Mouse (Mus musculus): ENCODE results near the gene Tmem14a. TPM values are rescaled to one million over a fixed set of nuclear protein-coding genes. Genes with fewer than 3 reads are reported as not detected.
"Not testable (repeated sequence)": the region's sequence is repeated elsewhere in the genome, so short reads cannot be mapped to it uniquely, and the experiment has no call there.

Tmem14a gene
- 11.8 and 12.3 TPM in 2 replicates for polyA plus RNA-seq (2015; fragmentation: Nextera tagmentation; extraction: Ambion mirVana)

DNA sequence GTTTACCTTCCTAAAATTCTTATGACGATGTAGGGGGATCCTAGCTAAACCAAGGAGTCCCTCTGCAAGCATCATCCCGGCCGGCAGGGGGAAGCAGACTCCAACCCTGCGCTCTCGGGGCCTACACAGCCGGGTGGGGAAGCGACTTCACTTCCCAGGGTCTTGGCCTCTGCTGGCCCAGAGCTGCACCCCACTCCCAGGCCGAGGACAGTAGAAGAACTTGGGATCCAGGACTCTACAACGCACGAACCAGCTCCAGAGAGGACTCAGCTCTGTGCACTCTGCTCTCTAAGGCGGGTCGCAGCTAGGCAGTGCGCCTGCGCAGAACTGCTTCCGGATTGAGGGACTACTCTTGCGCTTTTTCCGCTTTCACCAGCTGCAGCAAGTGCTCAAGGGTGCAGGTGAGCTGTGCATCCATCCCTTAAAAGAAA, at the start of gene Tmem14a:
Gene Tmem14a, plus strand, starts transcription at position 87 of the 431 bp plus-strand sequence.
- H3K4me3 ChIP-seq, result peak within 1 kb of the TSS; percentile 68

DNA sequence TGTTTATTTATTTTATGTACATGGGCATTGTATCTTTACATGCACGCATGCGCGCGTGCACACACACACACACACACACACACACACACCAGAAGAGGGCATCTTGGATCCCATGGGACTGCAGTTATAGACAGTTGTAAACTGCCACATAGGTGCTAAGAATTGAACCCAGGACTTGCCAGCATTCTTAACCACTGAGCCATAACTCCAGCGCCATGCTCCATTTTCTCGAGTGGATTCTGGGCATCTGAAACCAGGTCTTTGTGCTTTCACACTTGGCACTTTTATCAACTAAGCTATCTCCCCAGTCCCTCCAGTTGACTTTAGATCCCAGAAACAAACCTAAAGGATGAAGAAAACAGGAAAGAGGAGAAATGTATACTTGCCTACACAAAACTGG, 33.2 kb upstream of the Tmem14a start:
- Histone ChIP-seq H3K27ac (replicated peaks) (no peak overlapping the region), H3K27me3 (replicated peaks) (no peaks in the 10 kb centered on the region), H3K4me3 (no peak overlapping the region), H3K36me3 (no peaks in the 10 kb centered on the region), H3K4me1 (no peaks in the 10 kb centered on the region), H3K9ac (no peak overlapping the region), H3K4me2 (no peak overlapping the region), H3K9me3 (no peaks in the 10 kb centered on the region)
- no peak for ATAC-seq (ENCODE audit: extremely low read depth, insufficient number of reproducible peaks, low FRiP score, low TSS enrichment)
- WGBS, result 91% methylated on average over 6 of the region's 6 CpGs

More for the DNA sequence above, at the start of gene Tmem14a:
- whole genome bisulfite sequencing, result under 1% methylated on average over 17 of the region's 17 CpGs
- H3K9ac ChIP-seq, result peak within 1 kb of the TSS; percentile 89
- no peaks in the 10 kb centered on the region for H3K36me3 ChIP-seq
- no peaks in the 10 kb centered on the region for H3K27me3 ChIP-seq (replicated peaks)
- H3K4me1 ChIP-seq, result peaks cover 8% of the 10 kb centered on the region
- ATAC-seq (ENCODE audit: extremely low read depth, insufficient number of reproducible peaks, low FRiP score, low TSS enrichment), result no peak; the same call in 1 of the 2 replicates
- H3K9me3 ChIP-seq, result no peaks in the 10 kb centered on the region
- H3K27ac ChIP-seq (replicated peaks), result peak within 1 kb of the TSS; percentile 64
- H3K4me2 ChIP-seq, result peak within 1 kb of the TSS; percentile 83

DNA sequence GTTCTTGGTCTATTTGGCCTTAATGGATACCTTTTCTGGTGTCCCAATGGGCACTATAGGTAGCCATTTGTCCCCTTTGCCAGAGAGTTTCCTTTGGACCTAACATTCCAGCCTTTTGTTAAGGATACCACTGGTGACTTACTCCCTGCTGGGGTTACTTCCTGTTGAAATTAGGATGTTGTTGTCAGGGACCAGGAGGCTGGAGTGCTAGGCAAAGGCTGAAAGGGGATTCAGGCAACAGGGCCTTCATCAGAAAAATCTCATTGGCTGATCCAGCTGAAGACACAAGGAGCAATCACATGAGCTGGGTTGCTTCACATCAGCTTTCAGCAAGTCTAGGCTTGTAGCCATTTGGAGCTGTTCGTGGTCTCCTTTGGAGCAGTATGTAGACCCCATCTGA, 12.1 kb upstream of the Tmem14a start:
- H3K36me3 ChIP-seq, result no peaks in the 10 kb centered on the region
- no peak overlapping the region for H3K4me3 ChIP-seq
- ATAC-seq (ENCODE audit: extremely low read depth, insufficient number of reproducible peaks, low FRiP score, low TSS enrichment), result no peak
- no peaks in the 10 kb centered on the region for H3K4me1 ChIP-seq
- WGBS, result 77% methylated on average over 1 of the region's 1 CpGs
- no peak overlapping the region for H3K27ac ChIP-seq (replicated peaks)
- H3K27me3 ChIP-seq (replicated peaks), result no peaks in the 10 kb centered on the region
- H3K9ac ChIP-seq, result no peak overlapping the region
- H3K4me2 ChIP-seq, result no peak overlapping the region
- no peaks in the 10 kb centered on the region for H3K9me3 ChIP-seq

DNA sequence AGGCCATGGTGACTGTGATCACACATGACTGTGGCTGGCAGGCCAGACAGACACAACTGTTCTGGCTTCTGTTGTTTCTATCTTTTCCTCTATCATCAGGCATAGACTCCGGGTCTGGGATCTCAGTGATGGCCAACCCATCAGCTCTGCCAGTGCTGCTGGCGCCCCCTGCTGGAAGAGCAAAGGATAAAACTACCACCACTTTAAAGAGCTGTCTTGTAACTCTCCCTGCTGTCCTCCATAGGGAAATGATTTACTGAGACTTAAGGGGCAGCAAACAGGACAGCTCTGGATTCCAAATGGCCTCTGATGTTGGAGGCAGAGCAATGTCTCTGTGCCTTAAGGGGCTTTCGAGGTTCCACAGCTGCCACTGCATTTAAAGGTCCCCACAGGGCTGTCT, 4.8 kb upstream of the Tmem14a start:
- not testable (repeated sequence) for H3K4me1 ChIP-seq; ATAC-seq (ENCODE audit: extremely low read depth, insufficient number of reproducible peaks, low FRiP score, low TSS enrichment)
- WGBS, result 14% methylated on average over 3 of the region's 3 CpGs

DNA sequence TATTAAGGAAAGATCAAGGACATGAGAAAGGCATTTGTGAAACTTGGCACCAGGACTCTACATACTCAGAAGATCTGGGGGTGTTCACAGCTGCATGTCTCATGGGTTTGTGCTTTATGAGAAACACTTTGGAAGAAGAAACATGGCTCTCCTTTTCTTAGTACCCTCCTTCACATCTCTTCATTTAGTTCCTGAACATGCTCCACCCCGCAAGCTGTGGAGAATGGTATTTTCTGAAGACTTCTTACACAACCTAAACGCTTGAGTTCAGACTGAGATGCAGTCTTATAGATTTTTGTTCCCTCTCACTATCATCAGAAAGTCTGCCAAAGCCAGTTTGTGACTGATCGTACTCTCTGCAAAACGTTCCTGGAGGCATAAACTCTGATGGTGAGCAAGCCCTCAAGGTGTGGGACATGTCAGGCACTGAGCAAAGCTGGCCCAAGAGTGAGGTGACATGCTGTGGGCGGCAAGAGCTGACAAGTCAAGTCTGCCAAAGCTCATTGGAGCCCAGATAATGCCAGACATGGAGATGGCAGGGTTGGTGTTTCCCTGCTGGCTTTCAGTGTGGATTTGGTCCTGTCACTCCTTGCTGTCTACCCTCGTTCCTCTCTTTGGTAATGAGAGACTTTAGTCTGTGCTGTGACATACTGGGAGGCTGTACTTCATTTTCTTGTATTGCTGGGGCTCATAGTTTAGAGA, 4.2 kb upstream of the Tmem14a start:
- H3K4me1 ChIP-seq; H3K9me3 ChIP-seq; H3K36me3 ChIP-seq; ATAC-seq (ENCODE audit: extremely low read depth, insufficient number of reproducible peaks, low FRiP score, low TSS enrichment); H3K27me3 ChIP-seq (replicated peaks); H3K4me3 ChIP-seq; H3K4me2 ChIP-seq; H3K9ac ChIP-seq; H3K27ac ChIP-seq (replicated peaks): not testable (repeated sequence)
- 65% methylated on average over 6 of the region's 6 CpGs for WGBS

More for the DNA sequence above, 4.8 kb upstream of the Tmem14a start:
- H3K27ac ChIP-seq (replicated peaks); H3K27me3 ChIP-seq (replicated peaks); H3K4me3 ChIP-seq; H3K9ac ChIP-seq; H3K4me2 ChIP-seq; H3K9me3 ChIP-seq; H3K36me3 ChIP-seq: not testable (repeated sequence)

DNA sequence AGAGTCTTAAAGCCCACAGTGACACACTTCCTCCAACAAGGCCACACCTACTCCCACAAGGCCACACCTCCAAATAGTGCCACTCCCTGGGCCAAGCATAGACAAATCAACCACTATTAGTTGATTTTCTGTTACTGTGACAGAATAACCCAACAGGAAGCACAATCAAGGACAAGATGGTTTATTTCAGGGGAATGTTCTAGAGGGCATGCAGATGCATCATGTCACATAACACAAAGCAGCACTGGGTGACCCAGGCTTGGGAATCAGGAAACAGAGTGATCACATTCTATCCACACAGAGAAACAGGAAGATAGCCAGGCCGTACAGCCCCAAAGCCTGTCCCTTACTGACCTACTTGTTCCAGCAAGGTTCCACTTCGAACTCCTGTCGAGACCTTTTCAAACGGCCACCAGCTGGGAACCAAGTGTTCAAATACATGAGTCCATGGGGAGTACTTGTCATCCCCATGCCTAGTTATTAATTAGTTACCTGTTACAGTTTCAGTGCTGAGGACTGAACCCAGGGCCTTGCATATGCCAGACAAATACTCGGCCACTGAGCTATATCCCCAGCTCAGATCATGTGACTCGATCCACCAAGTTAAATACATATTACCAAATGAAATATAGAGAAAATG, 9.5 kb downstream of the Tmem14a start:
- Histone ChIP-seq H3K27me3 (replicated peaks) (no peaks in the 10 kb centered on the region), H3K4me1 (no peaks in the 10 kb centered on the region), H3K4me3 (no peak overlapping the region), H3K36me3 (peaks cover 12% of the 10 kb centered on the region; the same call in 1 of the 2 replicates), H3K9me3 (no peaks in the 10 kb centered on the region), H3K4me2 (no peak overlapping the region), H3K27ac (replicated peaks) (no peak overlapping the region), H3K9ac (no peak overlapping the region)
- 74% methylated on average over 6 of the region's 6 CpGs for WGBS
- ATAC-seq (ENCODE audit: extremely low read depth, insufficient number of reproducible peaks, low FRiP score, low TSS enrichment), result no peak

DNA sequence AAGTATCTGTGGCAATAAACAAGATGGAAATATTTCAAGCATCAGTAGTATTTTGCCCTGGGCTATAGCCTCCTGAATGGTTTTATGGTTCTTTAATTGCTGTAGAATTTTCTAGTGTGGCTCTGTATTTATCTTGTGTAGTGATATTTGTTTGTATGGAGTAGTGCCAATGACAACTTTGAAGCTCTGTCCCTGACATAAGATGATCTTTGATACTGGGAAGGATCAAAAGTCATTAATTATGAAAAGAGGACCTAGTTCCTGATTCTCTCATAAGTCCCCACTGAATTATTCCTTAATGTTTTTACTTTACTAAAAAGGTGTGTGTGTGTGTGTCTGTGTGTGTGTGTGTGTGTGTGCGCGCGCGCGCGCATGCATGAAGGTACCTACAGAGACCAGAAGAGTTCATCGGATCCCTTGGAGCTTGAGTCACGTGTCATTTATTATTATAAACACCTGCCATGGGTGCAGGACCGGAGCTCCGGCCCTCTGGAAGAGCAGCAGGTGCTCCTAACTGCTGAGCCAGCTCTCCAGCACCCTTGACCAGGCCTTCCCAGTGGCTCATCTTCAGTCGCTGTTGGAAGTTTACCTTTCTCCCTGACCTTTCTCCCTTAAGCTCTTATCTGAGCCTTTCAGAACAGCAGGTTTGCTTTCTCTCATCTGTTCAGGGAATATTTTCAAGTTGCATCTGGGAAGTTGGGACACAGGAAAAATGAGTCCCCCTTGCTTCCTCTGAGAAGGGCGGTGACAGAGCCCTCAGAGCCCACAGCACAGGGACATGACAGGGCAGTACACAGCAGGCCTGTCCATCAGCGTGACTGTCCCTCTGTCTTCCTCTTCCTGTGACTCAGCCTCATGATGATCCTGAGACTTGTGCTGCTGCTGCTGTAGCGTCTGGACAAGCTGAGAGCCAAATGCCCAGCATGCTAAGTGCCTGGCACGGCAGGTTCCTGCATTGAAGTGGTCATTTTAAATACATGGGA, 10.7 kb downstream of the Tmem14a start:
- peaks cover 12% of the 10 kb centered on the region; the same call in 1 of the 2 replicates for H3K36me3 ChIP-seq
- not testable (repeated sequence) for H3K9ac ChIP-seq; H3K4me1 ChIP-seq; H3K4me3 ChIP-seq; H3K9me3 ChIP-seq; H3K27ac ChIP-seq (replicated peaks); H3K4me2 ChIP-seq; ATAC-seq (ENCODE audit: extremely low read depth, insufficient number of reproducible peaks, low FRiP score, low TSS enrichment); H3K27me3 ChIP-seq (replicated peaks)
- WGBS, result 76% methylated on average over 15 of the region's 15 CpGs

DNA sequence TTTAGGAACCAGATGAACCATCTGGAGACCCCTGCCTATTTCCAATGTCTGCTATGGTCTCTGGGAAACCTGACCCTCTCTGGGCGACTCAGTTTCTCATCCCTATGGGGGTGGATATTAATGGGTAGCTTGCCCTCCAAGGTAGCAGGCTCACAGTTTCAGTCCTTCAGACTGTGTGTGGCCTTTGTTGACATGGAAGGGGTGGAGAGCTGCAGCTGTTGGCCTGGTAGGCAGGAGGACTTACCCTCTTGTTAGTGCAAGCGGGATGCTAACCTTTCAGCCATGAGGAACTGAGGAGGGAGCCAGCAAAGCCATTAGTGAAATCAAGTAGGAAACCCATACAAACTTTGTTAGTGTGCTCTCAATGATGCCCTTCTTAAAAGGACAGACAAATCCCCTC, 12.0 kb downstream of the Tmem14a start:
- H3K27me3 ChIP-seq (replicated peaks), result no peaks in the 10 kb centered on the region
- H3K9ac ChIP-seq, result no peak overlapping the region
- no peak overlapping the region for H3K4me2 ChIP-seq
- no peak overlapping the region for H3K4me3 ChIP-seq
- no peaks in the 10 kb centered on the region for H3K9me3 ChIP-seq
- H3K36me3 ChIP-seq, result peaks cover 12% of the 10 kb centered on the region; the same call in 1 of the 2 replicates
- H3K27ac ChIP-seq (replicated peaks), result no peak overlapping the region
- no peak for ATAC-seq (ENCODE audit: extremely low read depth, insufficient number of reproducible peaks, low FRiP score, low TSS enrichment)
- 81% methylated on average over 2 of the region's 2 CpGs for WGBS
- H3K4me1 ChIP-seq, result no peaks in the 10 kb centered on the region

DNA sequence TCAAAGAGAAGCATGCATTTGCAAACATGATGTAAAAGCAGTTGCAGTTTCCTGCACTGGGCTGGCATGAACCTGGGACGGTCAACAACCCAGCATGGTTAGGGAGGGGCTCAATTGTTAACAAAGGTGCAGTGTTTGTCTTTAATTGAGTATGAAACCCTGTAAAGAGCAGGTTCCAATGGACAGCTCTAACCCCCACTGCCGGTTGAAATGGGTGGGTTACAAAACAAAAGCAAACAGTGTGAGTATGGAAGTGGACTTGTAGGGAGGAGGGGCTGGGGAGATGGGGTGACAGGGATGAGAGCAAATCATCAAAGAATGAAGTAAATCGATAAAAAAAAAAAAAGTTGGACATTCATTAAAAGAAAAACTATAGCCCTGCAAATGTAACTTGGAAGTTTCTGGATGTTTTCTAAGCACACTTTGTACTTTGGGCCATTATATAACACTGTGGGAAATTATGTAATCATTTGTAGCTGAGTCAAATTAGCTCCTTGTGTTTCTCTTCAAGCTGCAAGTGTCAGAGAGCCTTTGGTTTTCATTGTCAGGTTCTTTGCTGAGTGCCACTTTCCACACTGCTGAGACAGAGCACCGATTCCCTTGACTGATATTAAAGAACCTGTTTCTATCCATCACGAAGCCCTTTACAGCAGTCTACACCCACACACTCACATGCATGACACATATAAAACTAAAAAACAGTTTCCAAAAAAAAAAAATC, 13.5 kb downstream of the Tmem14a start:
- Histone ChIP-seq H3K27me3 (replicated peaks) (no peaks in the 10 kb centered on the region), H3K4me2 (no peak overlapping the region), H3K9me3 (no peaks in the 10 kb centered on the region), H3K27ac (replicated peaks) (no peak overlapping the region), H3K4me3 (no peak overlapping the region), H3K36me3 (peaks cover 8% of the 10 kb centered on the region; the same call in 1 of the 2 replicates), H3K9ac (no peak overlapping the region), H3K4me1 (no peaks in the 10 kb centered on the region)
- ATAC-seq (ENCODE audit: extremely low read depth, insufficient number of reproducible peaks, low FRiP score, low TSS enrichment), result no peak
- 77% methylated on average over 5 of the region's 5 CpGs for WGBS

DNA sequence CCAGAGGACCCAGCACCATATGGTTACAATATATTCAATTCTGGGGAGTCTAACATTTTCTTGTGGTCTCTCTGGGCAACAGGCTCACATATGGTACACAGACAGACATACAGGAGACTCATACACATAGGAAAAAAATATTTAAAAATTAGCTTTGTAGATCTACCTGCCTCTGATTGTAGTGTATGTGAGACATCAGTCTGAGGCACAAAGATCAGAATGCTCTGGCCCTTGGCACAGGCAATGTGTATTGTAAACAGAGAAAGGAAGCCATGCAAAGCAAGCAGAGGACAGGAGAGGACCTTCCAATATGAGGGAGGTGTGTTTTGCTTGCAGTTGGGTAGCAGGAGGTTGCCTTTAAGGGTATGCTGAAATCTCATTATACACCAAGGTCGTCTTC, 14.1 kb downstream of the Tmem14a start:
- Histone ChIP-seq H3K9ac (no peak overlapping the region), H3K4me3 (no peak overlapping the region), H3K9me3 (no peaks in the 10 kb centered on the region), H3K4me2 (no peak overlapping the region), H3K27ac (replicated peaks) (no peak overlapping the region), H3K27me3 (replicated peaks) (no peaks in the 10 kb centered on the region), H3K4me1 (no peaks in the 10 kb centered on the region), H3K36me3 (peaks cover 3% of the 10 kb centered on the region; the same call in 1 of the 2 replicates)
- 78% methylated on average over 1 of the region's 1 CpGs for WGBS
- no peak for ATAC-seq (ENCODE audit: extremely low read depth, insufficient number of reproducible peaks, low FRiP score, low TSS enrichment)

Measured in heart, embryonic 13.5 days (tissue).